Mouse (Mus musculus): ENCODE results near the gene Adcy10. TPM values are rescaled to one million over a fixed set of nuclear protein-coding genes. Genes with fewer than 3 reads are reported as not detected.

The Adcy10 gene
- 0.08 TPM in 1 of 2 replicates, not detected in the other for polyA plus RNA-seq (2015; fragmentation: Nextera tagmentation; extraction: Ambion mirVana)

DNA sequence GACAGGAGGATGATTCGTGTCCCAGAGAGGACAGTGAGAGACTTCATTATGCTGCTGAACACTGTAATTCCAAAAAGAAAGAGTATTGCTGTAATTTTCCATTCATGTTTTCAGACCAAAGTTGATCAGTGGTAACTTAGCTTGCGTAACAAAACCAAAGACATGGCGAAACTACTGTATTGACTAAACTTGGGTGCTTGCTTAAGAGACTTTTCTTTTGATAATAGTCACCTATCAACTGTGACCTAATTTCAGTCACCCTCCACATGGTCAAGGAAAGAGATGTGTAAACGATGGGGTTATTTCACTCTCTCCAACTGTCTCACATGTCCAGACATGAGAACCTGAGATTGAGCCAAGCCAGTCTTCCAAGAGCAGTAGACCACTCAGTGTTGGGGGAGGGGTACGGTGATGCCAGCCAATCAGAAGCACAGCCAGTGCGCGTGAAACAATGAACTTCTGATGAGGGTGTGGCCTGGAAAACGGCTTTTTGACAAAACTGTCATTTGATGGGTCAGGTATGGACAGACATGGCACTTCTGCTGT, at the start of gene Adcy10:
Gene Adcy10, plus strand, starts transcription at position 496 of the 546 bp plus-strand sequence.
- H3K4me1 ChIP-seq: no peaks in the 10 kb centered on the region
- no peak within 1 kb of the TSS for H3K27ac ChIP-seq
- H3K4me2 ChIP-seq: no peak within 1 kb of the TSS
- H3K9ac ChIP-seq: no peak within 1 kb of the TSS
- no peak for ATAC-seq (ENCODE audit: borderline replicate concordance, extremely low read depth, low FRiP score, low TSS enrichment)
- no peaks in the 10 kb centered on the region for H3K27me3 ChIP-seq
- no peaks in the 10 kb centered on the region for H3K9me3 ChIP-seq
- H3K36me3 ChIP-seq: peaks cover 7% of the 10 kb centered on the region; the same call in 1 of the 2 replicates
- WGBS: 87% methylated on average over 8 of the region's 8 CpGs
- H3K4me3 ChIP-seq: no peak within 1 kb of the TSS

DNA sequence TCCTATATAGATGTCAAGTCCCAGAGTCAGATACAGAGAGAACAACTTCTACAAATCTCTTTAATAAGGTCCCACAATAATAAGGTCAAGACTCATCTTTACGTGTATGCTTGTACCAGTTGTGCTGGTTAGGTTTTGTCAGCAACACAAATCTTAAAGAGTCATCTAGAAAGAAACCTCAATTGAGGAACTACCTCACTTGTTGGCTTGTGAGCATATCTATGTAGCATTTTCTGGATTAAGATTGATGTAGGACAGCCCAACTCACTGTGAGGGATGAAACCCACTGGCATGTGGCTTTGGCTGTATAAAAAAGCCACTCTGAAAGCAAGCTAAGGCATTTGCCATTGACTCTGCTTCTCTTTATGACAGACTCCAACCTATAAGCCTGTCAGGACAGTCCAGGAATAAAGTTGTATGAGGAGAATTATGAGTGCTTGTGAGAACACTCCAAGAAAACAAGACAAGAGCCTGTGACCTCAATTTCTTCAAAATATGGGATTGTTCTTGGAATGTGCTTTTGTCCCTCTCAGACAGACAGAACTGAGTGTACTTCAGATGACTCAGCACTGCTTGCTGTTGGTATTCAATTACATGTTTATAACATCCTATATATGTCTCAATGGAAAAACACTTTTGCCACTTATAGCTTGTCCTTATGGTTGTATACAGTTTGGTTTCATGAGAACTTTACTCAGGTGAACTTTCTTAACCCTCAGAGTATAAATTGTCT, 46.5 kb upstream of the Adcy10 start:
- WGBS: 84% methylated on average over 1 of the region's 1 CpGs
- H3K4me2 ChIP-seq: no peak overlapping the region
- no peak overlapping the region for H3K9ac ChIP-seq
- H3K27ac ChIP-seq: no peak overlapping the region
- no peaks in the 10 kb centered on the region for H3K36me3 ChIP-seq
- ATAC-seq (ENCODE audit: borderline replicate concordance, extremely low read depth, low FRiP score, low TSS enrichment): no peak
- H3K27me3 ChIP-seq: no peaks in the 10 kb centered on the region
- H3K4me1 ChIP-seq: no peaks in the 10 kb centered on the region
- no peak overlapping the region for H3K4me3 ChIP-seq
- H3K9me3 ChIP-seq: 0 out of 2 replicates have a peak, but pooled peaks cover 3% of the 10 kb centered on the region

DNA sequence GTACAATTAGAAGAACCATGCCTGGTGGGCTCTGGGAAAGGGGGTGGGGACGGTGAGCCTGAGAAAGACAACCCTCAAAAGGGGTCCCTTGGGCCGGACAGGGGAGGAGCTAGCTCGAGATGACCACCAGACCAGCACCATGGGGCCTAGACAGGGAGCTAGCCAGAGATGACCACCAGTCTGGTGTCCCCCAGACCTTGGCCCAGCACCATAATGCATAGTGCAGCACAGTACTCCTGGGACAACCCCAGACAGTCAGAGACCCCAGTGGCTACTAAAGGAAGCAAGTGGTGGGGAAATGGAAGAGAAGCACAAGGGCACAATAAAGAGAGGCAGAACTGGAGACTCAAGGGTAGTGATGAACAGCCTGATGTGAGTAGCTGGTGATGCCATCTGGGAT, 44.2 kb upstream of the Adcy10 start:
- WGBS: 79% methylated on average over 3 of the region's 3 CpGs
- Histone ChIP-seq H3K27me3 (no peaks in the 10 kb centered on the region), H3K36me3 (no peaks in the 10 kb centered on the region), H3K4me1 (no peaks in the 10 kb centered on the region), H3K4me2 (no peak overlapping the region), H3K9me3 (no peaks in the 10 kb centered on the region), H3K4me3 (no peak overlapping the region), H3K27ac (no peak overlapping the region), H3K9ac (no peak overlapping the region)
- ATAC-seq (ENCODE audit: borderline replicate concordance, extremely low read depth, low FRiP score, low TSS enrichment): no peak

DNA sequence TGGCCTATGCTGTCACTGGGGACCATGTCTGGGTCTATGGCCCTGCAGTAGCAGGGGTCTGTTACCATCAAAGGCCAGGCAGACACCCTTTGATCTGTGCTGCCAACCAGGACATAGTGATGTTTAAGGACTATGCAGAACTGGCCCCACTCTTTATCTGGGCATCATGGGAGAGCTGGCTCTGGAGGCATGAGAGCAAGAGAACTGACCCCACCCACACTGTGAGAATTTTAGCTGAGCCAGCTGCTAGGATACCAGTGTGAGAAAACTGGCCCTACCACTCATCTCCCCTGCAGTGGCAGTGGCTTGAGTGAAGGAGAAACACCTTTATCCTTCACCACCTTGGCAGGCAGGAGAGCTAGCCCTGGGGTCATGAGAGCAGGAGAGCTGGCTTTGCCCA, 43.8 kb upstream of the Adcy10 start:
- Histone ChIP-seq H3K27me3 (no peaks in the 10 kb centered on the region), H3K36me3 (no peaks in the 10 kb centered on the region), H3K9ac (no peak overlapping the region), H3K4me3 (no peak overlapping the region), H3K27ac (no peak overlapping the region), H3K9me3 (no peaks in the 10 kb centered on the region), H3K4me2 (no peak overlapping the region), H3K4me1 (no peaks in the 10 kb centered on the region)
- no peak for ATAC-seq (ENCODE audit: borderline replicate concordance, extremely low read depth, low FRiP score, low TSS enrichment)

DNA sequence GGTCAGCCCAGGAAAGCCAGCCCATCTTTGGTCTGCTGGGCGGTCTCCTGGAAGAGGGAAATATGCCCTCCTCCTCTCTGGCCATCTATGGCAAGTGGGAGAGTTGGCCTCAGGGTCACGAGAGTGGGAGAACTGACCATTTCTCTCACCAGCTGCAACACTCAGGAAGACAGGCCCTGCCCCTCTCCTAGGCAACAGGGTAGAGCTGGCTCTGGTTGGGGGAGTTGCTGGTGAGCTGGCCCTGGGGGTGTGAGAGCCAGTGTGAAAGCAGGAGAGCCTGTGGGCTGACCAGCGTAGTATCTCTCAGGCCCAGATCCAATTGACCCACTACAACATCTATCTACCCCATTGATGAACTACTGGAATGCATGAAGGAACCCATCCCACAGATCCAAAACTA, 43.3 kb upstream of the Adcy10 start:
- Histone ChIP-seq H3K9ac (no peak overlapping the region), H3K27ac (no peak overlapping the region), H3K27me3 (no peaks in the 10 kb centered on the region), H3K4me1 (no peaks in the 10 kb centered on the region), H3K36me3 (no peaks in the 10 kb centered on the region), H3K9me3 (no peaks in the 10 kb centered on the region), H3K4me3 (no peak overlapping the region), H3K4me2 (no peak overlapping the region)
- ATAC-seq (ENCODE audit: borderline replicate concordance, extremely low read depth, low FRiP score, low TSS enrichment): no peak
- WGBS: 75% methylated on average over 3 of the region's 3 CpGs

GRCm38 (mm10) chr1:165459041-165459502, 25.9 kb upstream of the Adcy10 start:
- 22% methylated on average over 7 of the region's 7 CpGs for WGBS
- H3K4me3 ChIP-seq: peak overlapping the region; percentile 84
- peak overlapping the region; percentile 72; the same call in 1 of the 2 replicates for H3K9ac ChIP-seq
- no peaks in the 10 kb centered on the region for H3K36me3 ChIP-seq
- H3K9me3 ChIP-seq: no peaks in the 10 kb centered on the region
- peaks cover 11% of the 10 kb centered on the region for H3K4me1 ChIP-seq
- H3K4me2 ChIP-seq: peak overlapping the region; percentile 72
- no peaks in the 10 kb centered on the region for H3K27me3 ChIP-seq
- peak overlapping the region; percentile 96; the same call in 1 of the 2 replicates for H3K27ac ChIP-seq
- ATAC-seq (ENCODE audit: borderline replicate concordance, extremely low read depth, low FRiP score, low TSS enrichment): no peak

GRCm38 (mm10) chr1:165459503-165460181, 25.3 kb upstream of the Adcy10 start:
- H3K9ac ChIP-seq: peak overlapping the region; percentile 72
- H3K4me2 ChIP-seq: peak overlapping the region; percentile 72
- WGBS: 0% methylated on average over 58 of the region's 60 CpGs

DNA sequence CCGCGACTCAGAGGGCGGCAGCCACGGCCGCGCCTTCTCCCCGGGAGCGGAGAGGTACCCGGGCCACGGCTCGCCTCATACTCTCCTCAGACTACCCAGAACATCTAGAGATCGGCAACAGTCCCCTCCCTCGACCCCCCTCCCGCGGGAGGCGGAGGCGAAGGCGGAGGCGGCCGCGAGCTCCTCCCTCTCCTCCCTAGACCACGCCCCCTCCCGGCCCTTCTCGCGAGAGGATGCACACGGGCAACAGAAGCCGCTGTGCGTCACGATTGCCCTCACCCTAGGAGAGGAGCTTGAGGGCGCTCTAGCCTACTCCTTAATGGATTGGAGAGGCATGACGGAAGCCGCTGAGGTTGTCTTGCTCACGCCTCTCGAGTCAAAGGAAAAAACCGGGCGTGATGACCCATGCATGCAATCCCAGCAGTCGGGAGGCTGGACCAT, 24.6 kb upstream of the Adcy10 start, which contains the start of the genes Dcaf6 and Mpc2:
Gene Dcaf6, minus strand, starts transcription at position 116 of the 441 bp plus-strand sequence.
Gene Mpc2, plus strand, starts transcription at position 278 of the 441 bp plus-strand sequence.
- peak within 1 kb of the TSS; percentile 78 for H3K9ac ChIP-seq
- H3K27me3 ChIP-seq: no peaks in the 10 kb centered on the region
- H3K4me1 ChIP-seq: peaks cover 11% of the 10 kb centered on the region
- under 1% methylated on average over 37 of the region's 37 CpGs for WGBS
- H3K4me2 ChIP-seq: peak within 1 kb of the TSS; percentile 76
- H3K4me3 ChIP-seq: peak within 1 kb of the TSS; percentile 84
- H3K36me3 ChIP-seq: no peaks in the 10 kb centered on the region
- peak; percentile 93 for ATAC-seq (ENCODE audit: borderline replicate concordance, extremely low read depth, low FRiP score, low TSS enrichment)
- H3K9me3 ChIP-seq: no peaks in the 10 kb centered on the region
- H3K27ac ChIP-seq: peak within 1 kb of the TSS; percentile 96

More at GRCm38 (mm10) chr1:165459503-165460181, 25.3 kb upstream of the Adcy10 start:
- ATAC-seq (ENCODE audit: borderline replicate concordance, extremely low read depth, low FRiP score, low TSS enrichment): peak; percentile 7; the same call in 1 of the 2 replicates
- Histone ChIP-seq H3K27ac (peak overlapping the region; percentile 96), H3K4me3 (peak overlapping the region; percentile 84), H3K36me3 (no peaks in the 10 kb centered on the region), H3K9me3 (no peaks in the 10 kb centered on the region), H3K27me3 (no peaks in the 10 kb centered on the region), H3K4me1 (peaks cover 11% of the 10 kb centered on the region)

DNA sequence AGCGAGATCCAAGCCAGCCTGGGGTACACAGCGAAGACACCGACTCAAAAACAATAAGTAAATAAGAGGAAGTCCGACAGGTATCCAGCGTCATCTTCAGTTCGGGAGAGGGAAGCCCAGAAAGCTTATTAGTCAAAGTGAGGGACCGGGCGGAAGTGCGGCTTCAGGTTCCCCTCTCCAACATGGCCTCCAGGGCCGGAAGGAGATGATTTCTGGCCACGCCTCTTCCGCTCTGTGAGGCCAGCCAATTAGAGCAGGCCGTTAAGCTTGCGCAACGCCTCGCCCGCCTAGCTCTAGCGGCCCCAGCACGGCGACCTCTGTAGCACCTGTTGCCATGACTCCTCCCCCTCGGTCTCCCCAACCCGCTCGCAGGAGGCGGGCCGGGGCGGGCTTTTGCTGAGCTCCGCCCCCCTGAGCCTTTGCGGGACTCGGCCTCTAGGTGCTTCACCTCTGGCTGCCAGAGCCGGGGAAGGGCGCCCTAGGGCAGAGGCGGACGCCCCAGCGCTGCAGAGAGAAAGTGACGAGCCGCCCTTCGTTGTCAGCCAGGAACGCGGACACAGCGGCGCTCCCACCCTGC, 24.1 kb upstream of the Adcy10 start:
- peak; percentile 97 for ATAC-seq (ENCODE audit: borderline replicate concordance, extremely low read depth, low FRiP score, low TSS enrichment)
- no peaks in the 10 kb centered on the region for H3K27me3 ChIP-seq
- H3K9me3 ChIP-seq: no peaks in the 10 kb centered on the region
- peak overlapping the region; percentile 96 for H3K27ac ChIP-seq
- H3K4me3 ChIP-seq: peak overlapping the region; percentile 84
- peak overlapping the region; percentile 78 for H3K9ac ChIP-seq
- H3K4me2 ChIP-seq: peak overlapping the region; percentile 76
- H3K36me3 ChIP-seq: no peaks in the 10 kb centered on the region
- peaks cover 11% of the 10 kb centered on the region for H3K4me1 ChIP-seq
- under 1% methylated on average over 41 of the region's 41 CpGs for WGBS

DNA sequence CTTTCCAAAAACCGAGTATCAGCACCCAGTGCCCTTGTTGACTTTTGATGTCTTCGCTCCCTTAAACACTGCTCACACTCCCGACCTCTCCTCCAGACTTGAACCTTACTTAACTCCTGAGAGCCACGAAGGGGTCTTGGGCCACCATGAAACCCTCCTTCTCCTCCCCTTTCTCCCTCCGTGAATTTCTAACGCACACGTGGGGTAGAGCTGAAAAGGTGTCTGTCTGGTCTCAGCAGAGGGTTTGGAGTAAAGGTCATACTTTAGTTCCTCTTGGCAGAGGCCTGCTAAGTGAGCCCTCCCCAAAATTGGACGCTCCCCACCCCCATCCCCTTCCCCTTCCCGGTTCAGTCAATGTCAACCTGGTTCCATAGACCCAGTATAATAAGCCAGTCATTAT, 23.3 kb upstream of the Adcy10 start:
- Histone ChIP-seq H3K27ac (peak overlapping the region; percentile 82), H3K27me3 (no peaks in the 10 kb centered on the region), H3K4me2 (peak overlapping the region; percentile 76), H3K36me3 (no peaks in the 10 kb centered on the region), H3K9ac (peak overlapping the region; percentile 78), H3K4me1 (peaks cover 11% of the 10 kb centered on the region), H3K4me3 (peak overlapping the region; percentile 84), H3K9me3 (no peaks in the 10 kb centered on the region)
- no peak for ATAC-seq (ENCODE audit: borderline replicate concordance, extremely low read depth, low FRiP score, low TSS enrichment)
- WGBS: 2% methylated on average over 9 of the region's 9 CpGs

DNA sequence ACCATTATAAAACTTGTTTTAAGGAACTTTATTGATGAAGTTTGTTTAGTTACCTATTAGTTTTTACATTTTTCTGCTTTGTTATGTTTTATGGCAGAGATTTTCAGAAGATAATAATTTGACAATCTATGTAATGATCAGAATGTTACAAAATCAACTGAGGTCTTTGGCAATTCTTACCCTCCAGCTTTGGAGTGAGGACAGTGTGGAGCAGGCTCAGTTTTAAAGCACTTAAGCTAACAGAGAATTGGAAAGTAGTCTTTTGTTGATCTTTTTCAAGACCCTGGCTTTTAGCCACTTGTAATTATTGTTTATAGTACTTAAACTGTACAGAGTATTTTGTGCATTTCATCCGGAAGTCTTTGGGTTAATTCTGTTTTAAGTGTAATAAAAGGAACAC, 22.1 kb upstream of the Adcy10 start:
- Histone ChIP-seq H3K4me3 (no peak overlapping the region), H3K27ac (no peak overlapping the region), H3K4me2 (no peak overlapping the region), H3K9me3 (no peaks in the 10 kb centered on the region), H3K27me3 (no peaks in the 10 kb centered on the region), H3K4me1 (peaks cover 11% of the 10 kb centered on the region), H3K36me3 (no peaks in the 10 kb centered on the region), H3K9ac (no peak overlapping the region)
- 52% methylated on average over 1 of the region's 1 CpGs for WGBS
- ATAC-seq (ENCODE audit: borderline replicate concordance, extremely low read depth, low FRiP score, low TSS enrichment): no peak

All from lung, embryonic 15.5 days (tissue).